Mouse (Mus musculus) erythroblast, embryonic 14.5 days (primary cell): ENCODE results near the gene Olfr138. TPM values are rescaled to one million over a fixed set of nuclear protein-coding genes. Genes with fewer than 3 reads are reported as not detected.

Source experiments
- H3K27me3 ChIP-seq: 2 replicates; pipeline ENCODE4 v1.6.1; 2012; ENCODE audit warnings: inconsistent platforms; ENCODE audit not compliant: control insufficient read depth
- H3K36me3 ChIP-seq: 2 replicates; pipeline ENCODE4 v1.6.1; 2012; ENCODE audit warnings: mild to moderate bottlenecking, inconsistent platforms; ENCODE audit not compliant: control insufficient read depth
- H3K4me1 ChIP-seq: 2 replicates; pipeline ENCODE4 v1.6.1; 2012; ENCODE audit warnings: inconsistent platforms; ENCODE audit not compliant: control insufficient read depth
- H3K4me3 ChIP-seq: replicated peaks from 2 replicates; pipeline ENCODE3; 2012; ENCODE audit warnings: moderate library complexity, mild to moderate bottlenecking, inconsistent platforms
- H3K9me3 ChIP-seq: 2 replicates; pipeline ENCODE4 v1.6.1; 2012; ENCODE audit warnings: low read length, inconsistent platforms, mixed read lengths; ENCODE audit not compliant: control insufficient read depth
- GATA1 ChIP-seq: IDR thresholded peaks from 2 replicates; pipeline ENCODE4 v1.6.1; 2012; ENCODE audit warnings: low read length, inconsistent platforms, mixed read lengths
- TAL1 ChIP-seq: IDR thresholded peaks from 3 replicates; pipeline ENCODE4 v1.6.1; 2012; ENCODE audit warnings: low read length, inconsistent platforms, mixed read lengths
- polyA plus RNA-seq: library from polyadenylated mRNA; stranded (reverse); fragments of >175 nt; gene quantifications from 2 replicates; pipeline ENCODE4 v1.2.3, GENCODE M21; 2012

The Olfr138 gene
- not detected in 2 replicates for polyA plus RNA-seq

DNA sequence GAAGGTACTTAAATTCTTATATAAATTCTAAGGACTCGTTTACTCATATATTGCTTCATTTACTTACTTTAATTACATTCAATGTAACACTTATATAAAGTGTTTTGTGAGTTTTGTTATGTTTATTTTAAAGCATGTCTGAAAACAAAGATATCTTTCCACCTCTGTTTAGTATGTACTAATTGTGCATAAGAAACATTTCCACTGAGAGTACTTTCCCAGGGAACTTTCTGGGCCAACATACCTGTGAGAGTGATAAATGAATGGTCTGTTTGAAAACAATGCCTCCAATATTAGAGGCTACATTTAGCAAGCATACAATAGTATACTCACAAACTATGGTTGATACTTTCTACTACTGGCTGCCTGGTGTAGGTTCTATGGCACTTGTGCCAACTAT lies at the start of gene Olfr138:
Gene Olfr138 (plus strand): TSS at position 301 of the 400 bp plus-strand sequence.
- Histone ChIP-seq H3K36me3 (no peaks in the 10 kb centered on the region), H3K4me3 (no peak within 1 kb of the TSS), H3K4me1 (no peaks in the 10 kb centered on the region), H3K27me3 (no peaks in the 10 kb centered on the region), H3K9me3 (no peaks in the 10 kb centered on the region)
- no peak for TF ChIP-seq TAL1
- no peak for TF ChIP-seq GATA1

DNA sequence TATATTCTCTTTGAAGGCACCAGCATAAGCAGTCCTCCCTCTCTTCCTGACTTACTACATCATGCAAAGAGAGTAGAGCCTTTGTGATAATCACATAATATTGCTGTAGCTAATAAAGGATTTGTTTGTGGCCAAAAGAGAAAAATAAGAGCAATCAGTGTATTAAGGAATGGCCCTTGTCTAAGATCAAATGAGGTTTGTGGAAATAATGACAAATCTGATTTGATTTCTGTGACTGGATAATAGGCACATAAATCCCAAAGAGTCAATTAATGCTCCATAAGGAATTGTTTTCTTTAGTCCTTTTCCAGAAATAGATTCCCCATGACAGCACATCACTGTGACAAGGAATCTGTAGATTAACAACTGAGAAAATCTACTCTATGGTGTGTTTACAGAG lies 46.6 kb downstream of the Olfr138 start, which contains the start of gene Olfr137:
Gene Olfr137 (minus strand): TSS at position 101 of the 400 bp plus-strand sequence.
- no peaks in the 10 kb centered on the region for H3K4me1 ChIP-seq
- no peaks in the 10 kb centered on the region for H3K27me3 ChIP-seq
- H3K36me3 ChIP-seq, result no peaks in the 10 kb centered on the region
- no peak within 1 kb of the TSS for H3K4me3 ChIP-seq
- no peak for TF ChIP-seq GATA1
- peaks cover 5% of the 10 kb centered on the region for H3K9me3 ChIP-seq

Other genes with a start within 250 kb of the Olfr138 start
- not detected in 2 replicates for gene Olfr129, start 201.0 kb upstream of the Olfr138 start, polyA plus RNA-seq
- not detected in 2 replicates for gene Olfr130, start 197.1 kb upstream of the Olfr138 start, polyA plus RNA-seq
- gene Olfr131, start 172.3 kb upstream of the Olfr138 start, polyA plus RNA-seq, result not detected in 2 replicates
- not detected in 2 replicates for gene Olfr132, start 126.5 kb upstream of the Olfr138 start, polyA plus RNA-seq
- gene Olfr133, start 115.8 kb upstream of the Olfr138 start, polyA plus RNA-seq, result not detected in 2 replicates
- not detected in 2 replicates for gene Olfr134, start 89.6 kb upstream of the Olfr138 start, polyA plus RNA-seq
- gene Olfr135, start 56.7 kb upstream of the Olfr138 start, polyA plus RNA-seq, result not detected in 2 replicates
- not detected in 2 replicates for gene Olfr137, start 46.5 kb downstream of the Olfr138 start, polyA plus RNA-seq
- gene Olfr136, start 68.8 kb downstream of the Olfr138 start, polyA plus RNA-seq, result not detected in 2 replicates
- gene Esp36, start 159.2 kb downstream of the Olfr138 start, polyA plus RNA-seq, result not detected in 2 replicates